Mouse (Mus musculus) NIH3T3 (cell line): ENCODE measurements around the gene Sprn.

ENCODE experiments used
- DNase-seq: peaks from one replicate; pipeline ENCODE4 v3.0.0-alpha.2; 2012; ENCODE audit warnings: low read depth

Gene Sprn

GRCm38 (mm10) chr7:140154218-140154927, at the start of gene Sprn:
Gene Sprn, minus strand, starts transcription at chr7:140154877.
- no peak for DNase-seq

GRCm38 (mm10) chr7:140201090-140201489, 46.4 kb upstream of the Sprn start:
- no peak for DNase-seq

GRCm38 (mm10) chr7:140196002-140196401, 41.3 kb upstream of the Sprn start:
- no peak for DNase-seq

GRCm38 (mm10) chr7:140194031-140194430, 39.4 kb upstream of the Sprn start:
- DNase-seq = no peak

- DNase-seq = no peak
Observed at GRCm38 (mm10) chr7:140192851-140193250, 38.2 kb upstream of the Sprn start.

GRCm38 (mm10) chr7:140192445-140192844, 37.8 kb upstream of the Sprn start:
- DNase-seq = no peak

GRCm38 (mm10) chr7:140190435-140190834, 35.8 kb upstream of the Sprn start:
- DNase-seq = no peak

GRCm38 (mm10) chr7:140188391-140189328, 34.0 kb upstream of the Sprn start:
- peak; percentile 57 for DNase-seq

- DNase-seq = no peak
Observed at GRCm38 (mm10) chr7:140187721-140188390, 33.2 kb upstream of the Sprn start.

- no peak for DNase-seq
Observed at GRCm38 (mm10) chr7:140186646-140187620, 32.3 kb upstream of the Sprn start.

- no peak for DNase-seq
Observed at GRCm38 (mm10) chr7:140184206-140184605, 29.5 kb upstream of the Sprn start.

GRCm38 (mm10) chr7:140180692-140181091, 26.0 kb upstream of the Sprn start:
- DNase-seq = no peak

- DNase-seq = no peak
Observed at GRCm38 (mm10) chr7:140179176-140179575, 24.5 kb upstream of the Sprn start.

GRCm38 (mm10) chr7:140172936-140173335, 18.3 kb upstream of the Sprn start, which contains the start of gene Olfr523:
Gene Olfr523, plus strand, starts transcription at chr7:140173217.
- DNase-seq = no peak

GRCm38 (mm10) chr7:140170863-140171262, 16.2 kb upstream of the Sprn start:
- DNase-seq = no peak

- DNase-seq = peak; percentile 48
Observed at GRCm38 (mm10) chr7:140169386-140169785, 14.7 kb upstream of the Sprn start.

- no peak for DNase-seq
Observed at GRCm38 (mm10) chr7:140167950-140168349, 13.3 kb upstream of the Sprn start.

- no peak for DNase-seq
Observed at GRCm38 (mm10) chr7:140164664-140165063, 10.0 kb upstream of the Sprn start, which contains the start of gene Olfr522. Gene Olfr522, minus strand, starts transcription at chr7:140164764.

GRCm38 (mm10) chr7:140160363-140160762, 5.7 kb upstream of the Sprn start:
- DNase-seq = no peak

- DNase-seq = no peak
Observed at GRCm38 (mm10) chr7:140153829-140154217, 854 bp downstream of the Sprn start.

GRCm38 (mm10) chr7:140153383-140153782, 1.3 kb downstream of the Sprn start:
- no peak for DNase-seq
